Mouse (Mus musculus) kidney, embryonic 15.5 days (tissue): Measurements from ENCODE around the gene Ctdspl. TPM values are rescaled to one million over a fixed set of nuclear protein-coding genes. Genes with fewer than 3 reads are reported as not detected.

Experiments used
- ATAC-seq: fragments of 200-750 bp; cut with Nextera tagmentation; replicated peaks from 2 replicates; pipeline ENCODE4 v1.8.0; 2017; ENCODE audit warnings: moderate TSS enrichment; ENCODE audit not compliant: low FRiP score
- H3K27ac ChIP-seq: fragments of 300-500 bp; sonication (generic); 2 replicates; pipeline ENCODE4 v1.5.1; 2015; ENCODE audit warnings: mild to moderate bottlenecking, inconsistent platforms
- H3K27me3 ChIP-seq: fragments of 300-500 bp; sonication (generic); 2 replicates; pipeline ENCODE4 v1.6.1; 2015; ENCODE audit warnings: inconsistent platforms
- H3K36me3 ChIP-seq: fragments of 300-500 bp; sonication (generic); 2 replicates; pipeline ENCODE4 v1.6.1; 2015; ENCODE audit warnings: inconsistent platforms
- H3K4me1 ChIP-seq: fragments of 300-500 bp; sonication (generic); 2 replicates; pipeline ENCODE4 v1.6.1; 2015; ENCODE audit warnings: inconsistent platforms
- H3K4me2 ChIP-seq: fragments of 300-500 bp; sonication (generic); 2 replicates; pipeline ENCODE4 v1.6.1; 2015; ENCODE audit warnings: moderate library complexity, mild to moderate bottlenecking, inconsistent platforms
- H3K4me3 ChIP-seq: fragments of 300-500 bp; sonication (generic); replicated peaks from 2 replicates; pipeline ENCODE4 v1.5.1; 2015; ENCODE audit warnings: mild to moderate bottlenecking, inconsistent platforms
- H3K9ac ChIP-seq: fragments of 300-500 bp; sonication (generic); 2 replicates; pipeline ENCODE4 v1.6.1; 2015; ENCODE audit warnings: mild to moderate bottlenecking, inconsistent platforms
- H3K9me3 ChIP-seq: fragments of 300-500 bp; sonication (generic); replicated peaks from 2 replicates; pipeline ENCODE4 v1.6.1; 2016; ENCODE audit warnings: inconsistent platforms
- whole genome bisulfite sequencing: fragments of 180-500 bp; shearing (Covaris S2); methylation state at CpG from one replicate; pipeline ENCODE4 v1.1.7; 2015; ENCODE audit warnings: mixed read lengths; 5-methylcytosine and 5-hydroxymethylcytosine counted together
- microRNA-seq: library from miRNA; unstranded; fragments of <30 nt; microRNA quantifications from one replicate; pipeline ENCODE4, GENCODE M21; 2016
- polyA plus RNA-seq: library from polyadenylated mRNA; unstranded; fragments of >200 nt; fragmentation: Nextera tagmentation; extraction: Ambion mirVana; gene quantifications from 2 replicates; pipeline ENCODE4 v1.2.1, GENCODE M21; 2015

The Ctdspl gene
- polyA plus RNA-seq, 1 experiment from 2014 or later: 24.9 TPM

- peaks cover 17% of the 10 kb centered on the region; the same call in 1 of the 2 replicates for H3K27me3 ChIP-seq
- H3K4me1 ChIP-seq: peaks cover 51% of the 10 kb centered on the region
- H3K4me2 ChIP-seq: peak overlapping the region; percentile 93
- no peaks in the 10 kb centered on the region for H3K36me3 ChIP-seq
- peak overlapping the region; percentile 61 for H3K4me3 ChIP-seq
- H3K9ac ChIP-seq: peak overlapping the region; percentile 56
- ATAC-seq: no peak
- WGBS: 3% methylated on average over 45 of the region's 45 CpGs
- peak overlapping the region; percentile 29; the same call in 1 of the 2 replicates for H3K27ac ChIP-seq
- H3K9me3 ChIP-seq: no peaks in the 10 kb centered on the region
These were observed 166.5 kb downstream of the Ctdspl start for GRCm38 (mm10) chr9:119092473-119093418.

Small RNA genes lying within 50 kb of the gene (microRNA-seq; reads per million reads assigned to microRNA genes)
- 10.7 reads per million, percentile 29 among the genes with 10 or more reads in this experiment for gene Mir26a-1

Other genes with a start within 250 kb of the Ctdspl start
- gene Vill, start 126.3 kb downstream of the Ctdspl start, polyA plus RNA-seq: 36.4 and 46.2 TPM in 2 replicates
- 20.0 and 20.1 TPM in 2 replicates for gene Plcd1, start 167.0 kb downstream of the Ctdspl start, polyA plus RNA-seq
- gene Dlec1, start 176.0 kb downstream of the Ctdspl start, polyA plus RNA-seq: 2.6 and 6.2 TPM in 2 replicates
- 26.9 and 30.5 TPM in 2 replicates for gene Acaa1b, start 230.6 kb downstream of the Ctdspl start, polyA plus RNA-seq
- gene Gm47289, start 232.7 kb downstream of the Ctdspl start, polyA plus RNA-seq: not detected in 2 replicates